Mouse (Mus musculus): Measurements from ENCODE around the gene Galr2. TPM values are rescaled to one million over a fixed set of nuclear protein-coding genes. Genes with fewer than 3 reads are reported as not detected.

The Galr2 gene
- total and polyA plus RNA-seq, 3 experiments, result 0.35 to 1.2 TPM; not detected in 1

DNA sequence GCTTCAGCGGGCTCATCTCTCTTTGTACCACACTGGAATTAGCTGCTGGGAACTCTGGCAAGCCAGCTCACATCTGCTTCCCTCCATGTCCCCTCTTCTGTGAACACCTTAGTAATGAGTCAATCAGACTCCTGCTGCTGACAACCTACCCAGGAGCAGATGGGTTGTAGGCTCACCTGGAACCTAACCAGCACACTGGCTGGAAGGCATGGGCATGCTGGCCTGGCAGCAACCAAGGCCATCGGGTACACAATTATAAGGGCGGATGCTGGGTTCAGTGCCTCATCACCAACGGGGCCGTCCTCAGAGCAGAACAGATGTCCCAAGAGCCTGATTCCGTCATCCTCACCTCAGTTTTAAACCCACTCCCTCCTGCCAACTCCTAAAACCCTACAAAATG lies 17.9 kb downstream of the Galr2 start:
- Histone ChIP-seq H3K4me3 (ENCODE audit: control insufficient read depth in 1 of 2, insufficient read depth in 1 of 2, low read depth in 2 of 2, low read length in 2 of 2) (no peak overlapping the region), H3K9ac (ENCODE audit: control insufficient read depth, low read depth, low read length, poor library complexity, severe bottlenecking) (no peak overlapping the region), H3K27ac (ENCODE audit: control insufficient read depth, low read depth, low read length) (no peak overlapping the region), H3K79me2 (ENCODE audit: control insufficient read depth, insufficient read depth, low read length, poor library complexity) (no peaks in the 10 kb centered on the region), H3K36me3 (ENCODE audit: control insufficient read depth in 1 of 2, insufficient read depth in 2 of 2, low read length in 2 of 2) (no peaks in the 10 kb centered on the region; a peak in 1 of 4 replicates), H3K9me3 (replicated peaks; ENCODE audit: insufficient read depth, low read length) (no peaks in the 10 kb centered on the region), H3K27me3 (ENCODE audit: control insufficient read depth in 1 of 2, insufficient read depth in 2 of 2, low read length in 2 of 2) (no peaks in the 10 kb centered on the region), H3K4me1 (ENCODE audit: control insufficient read depth in 1 of 2, insufficient read depth in 2 of 2, low read length in 2 of 2) (no peaks in the 10 kb centered on the region)
- TF ChIP-seq UBTF (IDR thresholded peaks at IDR 0.05; ENCODE audit: borderline replicate concordance, insufficient read depth, low read depth, low read length) (no peak), SIN3A (IDR thresholded peaks at IDR 0.05; ENCODE audit: low read length) (no peak), ETS1 (IDR thresholded peaks at IDR 0.05; ENCODE audit: low read depth, low read length) (no peak), MAX (IDR thresholded peaks at IDR 0.05; ENCODE audit: low read length) (no peak), TAL1 (IDR thresholded peaks at IDR 0.05; ENCODE audit: low read length) (no peak), POLR2AphosphoS5 (IDR thresholded peaks at IDR 0.05; ENCODE audit: borderline replicate concordance, low read depth, low read length) (no peak), MYC (IDR thresholded peaks at IDR 0.05; ENCODE audit: low read depth, low read length) (no peak), NELFE (IDR thresholded peaks at IDR 0.05; ENCODE audit: low read depth, low read length) (no peak), MAFK (IDR thresholded peaks at IDR 0.05; ENCODE audit: borderline replicate concordance, low read depth, low read length) (no peak), MYB (IDR thresholded peaks at IDR 0.05; ENCODE audit: low read depth, low read length) (no peak), USF2 (IDR thresholded peaks at IDR 0.05; ENCODE audit: borderline replicate concordance in 1 of 2, insufficient read depth in 1 of 2, low read depth in 1 of 2, low read length in 2 of 2) (no peak), POLR2A (IDR thresholded peaks at IDR 0.05; ENCODE audit: control insufficient read depth in 1 of 2, insufficient read depth in 1 of 2, low read depth in 1 of 2, low read length in 2 of 2, poor library complexity in 1 of 2) (no peak), CHD2 (IDR thresholded peaks at IDR 0.05; ENCODE audit: low read length) (no peak), ZC3H11A (IDR thresholded peaks at IDR 0.05; ENCODE audit: low read depth, low read length) (no peak), TBP (IDR thresholded peaks at IDR 0.05; ENCODE audit: low read depth, low read length) (no peak)
- DNase-seq (ENCODE audit: low read depth, low spot score), result no peak

DNA sequence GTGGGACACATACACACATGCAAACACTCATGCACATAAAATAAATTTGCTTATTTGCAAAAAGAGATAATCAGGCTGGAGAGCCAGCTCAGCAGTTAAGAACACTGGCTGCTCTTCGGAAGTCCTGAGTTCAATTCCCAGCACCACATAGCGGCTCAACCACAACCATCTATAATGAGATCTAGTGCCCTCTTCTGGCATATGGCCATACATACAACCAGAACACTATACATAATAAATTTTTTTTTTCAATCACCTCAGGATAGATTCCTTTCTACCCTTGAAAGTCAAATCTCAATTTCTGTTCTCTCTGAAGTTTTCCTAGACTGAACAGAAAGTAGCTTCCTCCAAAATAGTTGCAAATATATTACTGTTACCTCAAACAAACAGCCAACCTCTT lies 24.7 kb downstream of the Galr2 start:
- peak; percentile 59 for DNase-seq (ENCODE audit: low read depth, low spot score)
- Histone ChIP-seq H3K4me3 (ENCODE audit: control insufficient read depth in 1 of 2, insufficient read depth in 1 of 2, low read depth in 2 of 2, low read length in 2 of 2) (peak overlapping the region in 1 of 2 experiments; percentile 90; a peak in 2 of 4 replicates), H3K4me1 (ENCODE audit: control insufficient read depth in 1 of 2, insufficient read depth in 2 of 2, low read length in 2 of 2) (peaks cover 9 to 16% of the 10 kb centered on the region in 2 experiments), H3K27ac (ENCODE audit: control insufficient read depth, low read depth, low read length) (no peak overlapping the region), H3K9me3 (replicated peaks; ENCODE audit: insufficient read depth, low read length) (no peaks in the 10 kb centered on the region), H3K27me3 (ENCODE audit: control insufficient read depth in 1 of 2, insufficient read depth in 2 of 2, low read length in 2 of 2) (no peaks in the 10 kb centered on the region), H3K9ac (ENCODE audit: control insufficient read depth, low read depth, low read length, poor library complexity, severe bottlenecking) (no peak overlapping the region), H3K36me3 (ENCODE audit: control insufficient read depth in 1 of 2, insufficient read depth in 2 of 2, low read length in 2 of 2) (peaks cover 0 to 11% of the 10 kb centered on the region in 2 experiments; a peak in 3 of 4 replicates), H3K79me2 (ENCODE audit: control insufficient read depth, insufficient read depth, low read length, poor library complexity) (peaks cover 3% of the 10 kb centered on the region; the same call in 1 of the 2 replicates)
- TF ChIP-seq UBTF (IDR thresholded peaks at IDR 0.05; ENCODE audit: borderline replicate concordance, insufficient read depth, low read depth, low read length) (no peak), ETS1 (IDR thresholded peaks at IDR 0.05; ENCODE audit: low read depth, low read length) (no peak), ZKSCAN1 (IDR thresholded peaks at IDR 0.05; ENCODE audit: low read depth, low read length) (no peak), MYB (IDR thresholded peaks at IDR 0.05; ENCODE audit: low read depth, low read length) (no peak), ZC3H11A (IDR thresholded peaks at IDR 0.05; ENCODE audit: low read depth, low read length) (no peak), POLR2AphosphoS2 (IDR thresholded peaks at IDR 0.05; ENCODE audit: low read length) (no peak), BHLHE40 (IDR thresholded peaks at IDR 0.05; ENCODE audit: borderline replicate concordance, low read depth, low read length) (no peak), POLR2AphosphoS5 (IDR thresholded peaks at IDR 0.05; ENCODE audit: borderline replicate concordance, low read depth, low read length) (no peak), ZNF384 (IDR thresholded peaks at IDR 0.05; ENCODE audit: low read depth, low read length) (peak; percentile 82), USF2 (IDR thresholded peaks at IDR 0.05; ENCODE audit: borderline replicate concordance in 1 of 2, insufficient read depth in 1 of 2, low read depth in 1 of 2, low read length in 2 of 2) (no peak), SIN3A (IDR thresholded peaks at IDR 0.05; ENCODE audit: low read length) (0 out of 2 replicates have a peak, but pooled peaks have one; percentile 35), MAX (IDR thresholded peaks at IDR 0.05; ENCODE audit: low read length) (no peak), MEF2A (IDR thresholded peaks at IDR 0.05; ENCODE audit: extremely low read depth, insufficient replicate concordance, low read depth, low read length, poor library complexity, severe bottlenecking) (no peak), EP300 (IDR thresholded peaks at IDR 0.05; ENCODE audit: low read depth in 1 of 2, low read length in 2 of 2) (no peak), GABPA (IDR thresholded peaks at IDR 0.05; ENCODE audit: low read depth, low read length) (no peak), E2F4 (IDR thresholded peaks at IDR 0.05; ENCODE audit: borderline replicate concordance, low read depth, low read length) (no peak), TAL1 (IDR thresholded peaks at IDR 0.05; ENCODE audit: low read length) (no peak), MYC (IDR thresholded peaks at IDR 0.05; ENCODE audit: low read depth, low read length) (no peak), MAFK (IDR thresholded peaks at IDR 0.05; ENCODE audit: borderline replicate concordance, low read depth, low read length) (no peak), GATA1 (IDR thresholded peaks at IDR 0.05; ENCODE audit: low read depth, low read length) (no peak), CHD2 (IDR thresholded peaks at IDR 0.05; ENCODE audit: low read length) (no peak), POLR2A (IDR thresholded peaks at IDR 0.05; ENCODE audit: control insufficient read depth in 1 of 2, insufficient read depth in 1 of 2, low read depth in 1 of 2, low read length in 2 of 2, poor library complexity in 1 of 2) (no peak), MXI1 (IDR thresholded peaks at IDR 0.05; ENCODE audit: low read depth, low read length) (no peak), USF1 (IDR thresholded peaks at IDR 0.05; ENCODE audit: low read depth, low read length) (no peak), CHD1 (IDR thresholded peaks at IDR 0.05; ENCODE audit: low read depth, low read length) (no peak), KAT2A (conservative IDR thresholded peaks at IDR 0.05; ENCODE audit: low read depth, low read length) (no peak)
